Mouse (Mus musculus) intestine, postnatal 0 days (tissue): ENCODE measurements at regions not wholly inside any gene's neighbourhood (a gene's known extent, or its start where the extent isn't known, plus 50 kb on each side); places are given as distances from the start of the nearest gene placed in this dataset.

Experiments
- ATAC-seq: fragments of 200-750 bp; cut with Nextera tagmentation; 2 replicates; pipeline ENCODE4 v1.8.0; 2017; ENCODE audit warnings: mild to moderate bottlenecking, moderate TSS enrichment, moderate library complexity
- H3K27ac ChIP-seq: fragments of 300-500 bp; sonication (generic); 2 replicates; pipeline ENCODE4 v1.5.1; 2014; ENCODE audit warnings: mild to moderate bottlenecking, low read depth, low read length, moderate library complexity
- H3K27me3 ChIP-seq: fragments of 300-500 bp; sonication (generic); replicated peaks from 2 replicates; pipeline ENCODE4 v1.6.1; 2014; ENCODE audit warnings: low read length, mixed read lengths; ENCODE audit not compliant: control insufficient read depth, insufficient read depth
- H3K36me3 ChIP-seq: fragments of 300-500 bp; sonication (generic); 2 replicates; pipeline ENCODE4 v1.6.1; 2014; ENCODE audit warnings: mild to moderate bottlenecking, moderate library complexity; ENCODE audit not compliant: control insufficient read depth, insufficient read depth
- H3K4me1 ChIP-seq: fragments of 300-500 bp; sonication (generic); replicated peaks from 2 replicates; pipeline ENCODE4 v1.6.1; 2014; ENCODE audit warnings: antibody characterized with exemption, low read length, mixed read lengths; ENCODE audit not compliant: control insufficient read depth, insufficient read depth
- H3K4me2 ChIP-seq: fragments of 300-500 bp; sonication (generic); replicated peaks from 2 replicates; pipeline ENCODE4 v1.6.1; 2014; ENCODE audit warnings: low read depth, mild to moderate bottlenecking, moderate library complexity
- H3K4me3 ChIP-seq: fragments of 300-500 bp; sonication (generic); 2 replicates; pipeline ENCODE4 v1.5.1; 2014; ENCODE audit warnings: low read depth, low read length
- H3K9ac ChIP-seq: fragments of 300-500 bp; sonication (generic); 2 replicates; pipeline ENCODE4 v1.6.1; 2014; ENCODE audit warnings: mild to moderate bottlenecking, low read depth, low read length
- H3K9me3 ChIP-seq: fragments of 300-500 bp; sonication (generic); 2 replicates; pipeline ENCODE4 v1.6.1; 2016; ENCODE audit warnings: mixed run types; ENCODE audit not compliant: control insufficient read depth
- CTCF ChIP-seq: sonication (generic); IDR thresholded peaks from 2 replicates; pipeline ENCODE4 v1.5.1; 2016; ENCODE audit warnings: low read depth, mild to moderate bottlenecking, control low read depth, antibody characterized with exemption, moderate library complexity
- whole genome bisulfite sequencing: fragments of 180-500 bp; shearing (Covaris S2); extraction: QIAGEN DNeasy Blood & Tissue Kit; methylation state at CpG from one replicate; pipeline ENCODE4 v1.1.7; 2014; 5-methylcytosine and 5-hydroxymethylcytosine counted together

DNA sequence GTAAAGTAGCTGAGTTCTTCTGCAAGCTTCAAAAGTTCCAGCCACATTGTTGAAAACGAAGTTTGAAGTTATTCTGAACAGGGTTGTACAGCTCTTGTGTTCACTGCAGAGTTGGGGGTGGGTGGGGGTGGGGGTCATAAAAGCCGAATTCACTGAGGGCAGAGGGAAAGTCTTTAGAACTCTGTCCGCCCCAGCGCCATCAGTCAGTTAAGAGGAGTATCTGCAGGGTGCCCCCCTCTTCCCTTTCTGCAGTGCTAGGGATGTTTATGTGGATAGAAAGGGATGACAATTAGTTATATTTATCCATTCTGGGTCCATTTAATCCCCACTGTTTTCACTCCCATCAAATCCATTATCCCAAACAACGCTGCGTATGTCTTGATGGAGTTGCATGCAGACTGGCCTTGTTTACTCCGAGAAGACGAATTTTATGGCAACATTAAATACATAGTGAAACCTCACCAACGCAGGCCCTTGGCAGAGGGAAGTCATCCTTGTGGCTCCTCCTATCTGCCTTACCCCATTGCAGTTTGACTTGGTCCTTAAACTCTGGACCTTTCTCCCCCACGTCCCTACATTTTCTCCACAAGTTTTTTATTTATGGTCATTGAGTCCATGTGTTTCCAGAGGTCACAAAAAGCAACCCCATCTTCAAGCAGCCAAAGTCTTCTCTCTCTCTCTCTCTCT is 526.8 kb upstream of the Sall1 start:
- H3K4me1 ChIP-seq = no peaks in the 10 kb centered on the region
- no peaks in the 10 kb centered on the region; the same call in 1 of the 2 replicates for H3K27me3 ChIP-seq
- WGBS = 51% methylated on average over 10 of the region's 10 CpGs
- H3K9ac ChIP-seq = no peak overlapping the region
- no peak overlapping the region for H3K27ac ChIP-seq
- no peak for TF ChIP-seq CTCF
- H3K36me3 ChIP-seq = no peaks in the 10 kb centered on the region
- H3K9me3 ChIP-seq = no peaks in the 10 kb centered on the region
- H3K4me3 ChIP-seq = no peak overlapping the region
- ATAC-seq = no peak
- no peak overlapping the region for H3K4me2 ChIP-seq

DNA sequence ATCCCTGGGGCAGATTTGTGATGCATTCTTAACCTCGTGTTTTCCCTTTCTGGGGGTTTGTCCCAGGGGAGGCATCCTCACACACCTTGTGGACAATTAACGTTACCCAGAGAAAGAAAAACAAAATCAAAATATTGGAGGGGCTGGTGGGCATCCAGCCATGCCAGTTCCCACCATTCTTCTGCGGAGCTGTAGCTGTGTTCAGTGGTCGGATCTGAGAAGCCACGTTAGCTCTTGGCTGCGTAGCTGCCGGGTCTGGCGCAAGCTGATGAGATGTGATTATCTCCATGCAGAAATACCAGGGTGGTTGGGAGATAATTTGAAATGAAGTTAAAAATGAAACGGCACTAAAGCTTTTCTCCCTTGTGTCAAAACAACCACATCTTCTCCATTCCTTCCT is 525.4 kb upstream of the Sall1 start:
- H3K27me3 ChIP-seq = no peaks in the 10 kb centered on the region; the same call in none of the 2 replicates
- no peaks in the 10 kb centered on the region for H3K9me3 ChIP-seq
- H3K4me2 ChIP-seq = no peak overlapping the region
- no peak overlapping the region for H3K9ac ChIP-seq
- H3K36me3 ChIP-seq = no peaks in the 10 kb centered on the region
- WGBS = 73% methylated on average over 9 of the region's 9 CpGs
- TF ChIP-seq CTCF = no peak
- H3K4me3 ChIP-seq = no peak overlapping the region
- H3K27ac ChIP-seq = no peak overlapping the region
- no peak for ATAC-seq
- no peaks in the 10 kb centered on the region for H3K4me1 ChIP-seq

- ATAC-seq = no peak
- Histone ChIP-seq H3K27me3 (no peaks in the 10 kb centered on the region; the same call in none of the 2 replicates), H3K27ac (no peak overlapping the region), H3K9ac (no peak overlapping the region), H3K36me3 (no peaks in the 10 kb centered on the region), H3K9me3 (no peaks in the 10 kb centered on the region), H3K4me3 (no peak overlapping the region), H3K4me2 (no peak overlapping the region), H3K4me1 (no peaks in the 10 kb centered on the region)
- TF ChIP-seq CTCF = no peak
- 72% methylated on average over 7 of the region's 7 CpGs for WGBS
Observed at GRCm38 (mm10) chr8:89568641-89569040, 524.7 kb upstream of the Sall1 start.

GRCm38 (mm10) chr8:89566986-89567385 is 523.0 kb upstream of the Sall1 start:
- no peaks in the 10 kb centered on the region for H3K4me1 ChIP-seq
- 41% methylated on average over 7 of the region's 7 CpGs for WGBS
- TF ChIP-seq CTCF = no peak
- H3K9me3 ChIP-seq = no peaks in the 10 kb centered on the region
- H3K4me3 ChIP-seq = no peak overlapping the region
- H3K27ac ChIP-seq = no peak overlapping the region
- H3K27me3 ChIP-seq = no peaks in the 10 kb centered on the region; the same call in 1 of the 2 replicates
- ATAC-seq = no peak
- H3K4me2 ChIP-seq = no peak overlapping the region
- no peaks in the 10 kb centered on the region for H3K36me3 ChIP-seq
- no peak overlapping the region for H3K9ac ChIP-seq

GRCm38 (mm10) chr8:89566461-89566860 is 522.5 kb upstream of the Sall1 start:
- no peaks in the 10 kb centered on the region for H3K9me3 ChIP-seq
- no peak for TF ChIP-seq CTCF
- 47% methylated on average over 4 of the region's 4 CpGs for WGBS
- no peaks in the 10 kb centered on the region for H3K36me3 ChIP-seq
- H3K4me3 ChIP-seq = no peak overlapping the region
- H3K27me3 ChIP-seq = no peaks in the 10 kb centered on the region; the same call in 1 of the 2 replicates
- H3K27ac ChIP-seq = no peak overlapping the region
- H3K9ac ChIP-seq = no peak overlapping the region
- no peaks in the 10 kb centered on the region for H3K4me1 ChIP-seq
- H3K4me2 ChIP-seq = no peak overlapping the region
- ATAC-seq = no peak

DNA sequence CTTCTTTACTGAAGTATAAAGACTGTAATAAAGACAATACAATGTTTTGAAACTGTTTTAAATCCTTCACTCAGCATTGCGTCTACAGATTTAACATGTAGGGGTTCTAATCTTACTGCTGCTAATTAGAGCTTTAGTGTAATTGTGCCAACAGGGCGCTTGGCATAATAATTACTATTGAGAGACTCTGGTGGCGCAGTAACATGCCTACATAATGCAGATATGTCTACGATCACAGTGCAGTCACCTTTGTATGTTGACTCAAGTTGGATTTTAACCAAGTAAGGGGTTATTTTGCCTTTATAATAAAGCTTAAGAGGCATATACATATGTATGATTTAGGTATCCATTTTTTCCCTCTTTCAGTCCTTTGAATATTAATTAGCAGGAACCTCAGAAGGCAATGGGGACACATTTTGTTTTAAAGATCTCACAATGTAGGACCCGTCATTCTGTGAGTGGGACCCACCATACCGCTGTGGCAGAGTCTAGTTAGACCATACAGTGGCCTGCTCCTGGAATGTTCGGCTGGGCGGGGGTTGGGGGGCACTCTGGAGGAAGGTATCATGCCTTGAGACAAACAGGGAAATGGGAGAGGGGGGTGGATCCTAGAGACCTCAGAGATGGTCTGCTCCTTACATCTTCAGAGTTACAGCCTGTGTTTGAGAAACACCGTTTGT is 521.3 kb upstream of the Sall1 start:
- Histone ChIP-seq H3K36me3 (no peaks in the 10 kb centered on the region), H3K4me2 (no peak overlapping the region), H3K27ac (no peak overlapping the region), H3K9ac (no peak overlapping the region), H3K4me1 (no peaks in the 10 kb centered on the region), H3K27me3 (no peaks in the 10 kb centered on the region; the same call in 1 of the 2 replicates), H3K4me3 (no peak overlapping the region), H3K9me3 (no peaks in the 10 kb centered on the region)
- 84% methylated on average over 9 of the region's 9 CpGs for WGBS
- no peak for TF ChIP-seq CTCF
- ATAC-seq = no peak
